Mouse (Mus musculus): ENCODE results near the gene Vcl.

DNA sequence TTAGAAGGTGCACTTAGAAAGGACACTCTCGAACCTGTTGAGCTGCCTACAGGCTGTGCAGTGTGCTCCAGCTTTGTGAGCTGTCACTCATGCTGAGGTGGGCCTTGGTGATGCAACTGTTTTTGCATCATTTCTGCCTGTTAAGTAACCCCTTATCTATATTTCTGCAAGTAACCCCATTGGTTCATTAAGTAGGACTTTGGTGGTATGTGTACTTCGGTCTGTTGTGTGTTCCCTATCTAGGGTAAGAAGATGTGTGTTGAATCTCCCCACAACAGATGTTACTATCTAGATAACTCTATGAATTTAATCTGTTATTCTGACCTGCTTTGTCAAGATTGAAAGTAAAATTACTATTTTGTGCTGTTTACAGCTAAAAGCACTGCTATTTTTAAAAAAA lies 17.4 kb upstream of the Vcl start:
- TF ChIP-seq SIN3A (IDR thresholded peaks at IDR 0.05; ENCODE audit: low read length) (no peak), NRF1 (IDR thresholded peaks at IDR 0.05; ENCODE audit: low read depth, low read length) (no peak), HCFC1 (IDR thresholded peaks at IDR 0.05; ENCODE audit: low read depth, low read length) (no peak), USF1 (IDR thresholded peaks at IDR 0.05; ENCODE audit: low read depth, low read length) (no peak), CHD2 (IDR thresholded peaks at IDR 0.05; ENCODE audit: low read length) (no peak), RAD21 (IDR thresholded peaks at IDR 0.05; ENCODE audit: low read depth, low read length) (no peak), POLR2A (IDR thresholded peaks at IDR 0.05; ENCODE audit: low read depth, low read length) (no peak), CTCF (conservative IDR thresholded peaks at IDR 0.05 in 1 of 2, IDR thresholded peaks at IDR 0.05 in 1 of 2; ENCODE audit: low read depth in 2 of 2, low read length in 2 of 2) (no peak), EP300 (IDR thresholded peaks at IDR 0.05; ENCODE audit: low read length) (no peak), MAZ (IDR thresholded peaks at IDR 0.05; ENCODE audit: low read depth, low read length) (no peak)

All from CH12.LX (cell line).